Mouse (Mus musculus) spleen, embryonic (tissue): ENCODE data around the gene Pdp2.
"Not testable (repeated sequence)": the region's sequence is repeated elsewhere in the genome, so short reads cannot be mapped to it uniquely, and the experiment has no call there.

Source experiments
- CTCF ChIA-PET: fragments of 350-600 bp; sonication (Branson Sonifier 250); formaldehyde crosslinking; loops from one replicate; lab custom pipeline; 2022; lab: Charles Lee

Pdp2 gene

DNA sequence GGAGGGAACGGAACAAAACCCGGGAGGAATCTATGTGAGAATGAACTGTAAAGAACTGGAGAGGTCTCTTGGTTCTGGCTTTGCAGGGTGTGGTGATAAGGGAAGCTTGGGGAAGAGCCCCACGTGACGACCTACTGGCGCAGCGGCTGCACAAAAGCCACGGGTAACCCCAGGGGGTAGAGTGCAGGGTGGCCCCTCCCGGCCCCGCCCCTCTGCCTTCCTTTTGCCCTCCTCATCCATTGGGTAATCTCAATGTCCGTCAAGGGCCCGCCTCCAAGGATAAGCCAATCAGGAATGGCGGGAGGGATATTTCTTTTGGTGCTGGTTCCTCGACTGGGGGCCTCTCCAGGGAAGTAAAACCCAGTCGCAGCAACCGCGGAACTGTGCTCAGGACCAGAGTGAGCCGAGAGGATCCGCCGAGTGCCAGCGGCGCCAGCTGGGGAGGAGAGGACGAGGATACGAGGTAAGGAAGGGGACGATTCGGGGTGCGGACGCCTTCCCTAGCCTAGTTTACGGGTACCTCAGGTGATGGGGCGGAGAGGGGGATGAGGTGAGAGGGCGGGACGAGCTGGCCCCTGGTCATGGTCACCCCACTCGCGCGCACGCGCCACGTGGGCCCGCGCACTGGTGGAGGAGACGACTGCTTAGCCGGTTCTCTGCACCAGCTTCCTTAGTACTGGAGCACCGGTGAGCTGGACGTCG lies at the start of gene Pdp2:
Pdp2 (plus strand) TSS at position 319 of the 702 bp plus-strand sequence.
- CTCF ChIA-PET: no interaction called here

DNA sequence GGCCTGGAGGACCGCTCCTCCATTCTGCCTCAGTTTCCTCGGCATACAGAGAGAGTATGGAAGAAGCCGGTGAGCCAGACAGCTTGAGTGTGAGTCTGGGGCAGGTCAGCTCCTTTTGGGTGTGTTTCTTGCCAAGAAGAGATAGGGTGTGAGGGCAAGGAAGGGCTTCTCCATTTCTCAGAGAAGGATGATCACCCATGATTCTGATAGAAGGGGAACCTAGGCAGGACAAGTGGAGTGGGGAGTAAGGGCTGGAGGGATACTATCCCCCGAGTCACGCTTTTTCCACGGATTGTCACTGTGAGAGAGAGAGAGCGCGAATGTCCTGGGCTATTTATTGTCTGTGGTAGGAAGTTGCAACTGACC lies 49.8 kb upstream of the Pdp2 start:
- CTCF ChIA-PET: no interaction called here

- CTCF ChIA-PET: no interaction called here
These were observed 49.1 kb upstream of the Pdp2 start for GRCm38 (mm10) chr8:104542160-104542559.

GRCm38 (mm10) chr8:104543440-104544045 lies 47.7 kb upstream of the Pdp2 start:
- CTCF ChIA-PET: no interaction called here

DNA sequence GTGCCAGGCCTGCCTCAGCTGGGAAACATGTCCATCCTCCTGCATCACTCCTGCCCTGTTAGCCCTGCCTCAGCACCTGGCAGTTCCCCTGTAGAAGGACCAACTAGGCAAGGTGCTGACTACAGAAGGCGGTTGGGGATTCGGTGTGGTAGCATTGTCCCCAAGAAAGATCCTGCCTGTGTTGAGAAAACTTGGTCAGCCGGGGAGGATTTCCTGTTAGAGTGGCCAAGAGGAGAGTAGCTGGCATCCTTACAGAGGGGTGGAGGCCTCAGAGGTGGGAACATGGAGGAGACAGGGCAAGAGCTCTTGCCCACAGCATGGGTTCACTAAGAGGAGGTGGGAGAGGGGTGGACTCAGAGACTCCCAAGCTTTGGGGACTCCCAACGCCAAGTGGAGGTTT lies 36.1 kb upstream of the Pdp2 start:
- CTCF ChIA-PET: no interaction called here

DNA sequence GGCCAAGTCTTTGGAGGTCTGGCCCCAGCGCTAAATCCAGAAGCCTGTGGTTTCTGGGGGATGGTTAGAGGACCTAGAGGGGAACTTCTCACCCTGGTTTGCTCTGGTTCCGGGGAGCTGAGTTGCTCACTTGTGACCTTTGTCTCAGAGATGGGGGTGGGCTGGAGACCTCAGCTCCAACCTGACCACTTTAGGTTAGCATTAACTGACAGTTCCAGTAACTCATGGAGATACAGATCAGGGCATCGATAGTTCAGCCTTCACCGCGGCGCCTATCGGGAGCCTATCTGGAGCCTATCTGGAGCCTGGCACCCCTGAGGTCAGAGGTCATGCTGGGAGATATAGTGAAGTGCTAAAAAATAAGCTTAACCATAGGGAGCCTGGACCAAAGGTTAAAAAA lies 34.0 kb upstream of the Pdp2 start:
- CTCF ChIA-PET: interaction anchor here (0.7 kb wide), 1 partner anchor 15 kb away, joined by 3 read pairs; no protein-coding TSS in a partner anchor

DNA sequence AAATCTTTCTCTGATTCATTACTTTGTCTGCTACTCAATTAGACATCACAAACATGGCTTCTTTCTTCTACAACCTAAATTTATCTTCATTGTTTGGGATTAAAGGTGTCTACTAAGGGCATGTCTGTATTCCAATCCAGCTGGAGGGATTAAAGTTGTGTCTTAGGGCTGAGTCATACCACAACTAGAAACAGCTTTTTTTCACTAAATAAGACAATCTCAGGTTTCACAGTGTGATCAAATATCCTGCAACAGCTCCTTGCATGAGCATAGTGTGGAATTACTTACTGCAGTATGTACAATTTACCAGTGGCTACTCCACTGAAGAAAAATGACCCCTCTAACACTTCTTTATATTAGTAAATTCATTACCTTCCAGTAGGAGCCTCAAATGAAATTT lies 30.5 kb upstream of the Pdp2 start:
- CTCF ChIA-PET: no interaction called here

DNA sequence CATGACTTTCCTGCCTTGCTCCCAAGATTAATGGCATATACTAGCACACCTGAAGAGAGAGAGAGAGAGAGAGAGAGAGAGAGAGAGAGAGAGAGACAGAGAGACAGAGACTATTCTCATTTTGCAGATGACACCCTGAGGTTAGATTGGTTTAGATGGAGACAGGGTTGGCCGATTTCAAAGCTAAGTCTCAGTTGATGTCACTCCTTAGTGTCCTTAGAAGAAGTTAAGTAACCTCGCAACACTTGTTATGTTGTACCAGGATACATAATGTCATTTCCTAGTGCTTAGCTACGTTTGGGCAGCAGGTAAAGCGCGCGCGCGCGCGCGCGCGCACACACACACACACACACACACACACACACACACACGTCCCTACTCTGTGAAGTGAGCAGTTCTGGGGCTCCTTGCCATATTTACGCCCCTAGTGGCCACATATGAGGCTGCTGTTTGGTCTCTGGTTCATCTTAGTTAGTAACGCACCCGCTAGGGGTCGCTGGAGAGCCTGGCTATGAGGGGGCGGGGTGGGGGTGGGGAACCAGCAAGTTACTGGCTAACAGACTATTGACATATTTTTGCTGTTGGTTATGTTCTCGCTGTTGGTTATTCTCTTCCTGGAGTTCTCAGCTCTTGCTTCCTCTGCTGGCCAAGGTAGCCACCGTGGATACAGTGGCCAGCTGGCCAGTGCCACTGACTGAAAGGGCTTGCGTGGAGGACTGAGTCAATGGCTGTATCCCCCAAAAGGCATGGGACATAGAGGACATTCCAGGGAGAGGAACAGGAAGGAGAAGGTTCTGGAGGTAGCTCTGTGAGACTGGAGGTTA lies 26.4 kb upstream of the Pdp2 start:
- CTCF ChIA-PET: interaction anchor here (0.6 to 0.8 kb wide), 4 partner anchors 9 to 1329 kb away, joined by 3 to 8 read pairs (median 6); no protein-coding TSS in a partner anchor

- CTCF ChIA-PET: interaction anchor here (0.8 kb wide), 1 partner anchor 9 kb away, joined by 7 read pairs; no protein-coding TSS in a partner anchor
These were observed 25.8 kb upstream of the Pdp2 start for GRCm38 (mm10) chr8:104565457-104565798.

- CTCF ChIA-PET: interaction anchor here (0.6 to 1.2 kb wide), 2 partner anchors 20 to 36 kb away, joined by 3 to 10 read pairs; no protein-coding TSS in a partner anchor
These were observed 21.7 kb upstream of the Pdp2 start for GRCm38 (mm10) chr8:104569559-104569958.

DNA sequence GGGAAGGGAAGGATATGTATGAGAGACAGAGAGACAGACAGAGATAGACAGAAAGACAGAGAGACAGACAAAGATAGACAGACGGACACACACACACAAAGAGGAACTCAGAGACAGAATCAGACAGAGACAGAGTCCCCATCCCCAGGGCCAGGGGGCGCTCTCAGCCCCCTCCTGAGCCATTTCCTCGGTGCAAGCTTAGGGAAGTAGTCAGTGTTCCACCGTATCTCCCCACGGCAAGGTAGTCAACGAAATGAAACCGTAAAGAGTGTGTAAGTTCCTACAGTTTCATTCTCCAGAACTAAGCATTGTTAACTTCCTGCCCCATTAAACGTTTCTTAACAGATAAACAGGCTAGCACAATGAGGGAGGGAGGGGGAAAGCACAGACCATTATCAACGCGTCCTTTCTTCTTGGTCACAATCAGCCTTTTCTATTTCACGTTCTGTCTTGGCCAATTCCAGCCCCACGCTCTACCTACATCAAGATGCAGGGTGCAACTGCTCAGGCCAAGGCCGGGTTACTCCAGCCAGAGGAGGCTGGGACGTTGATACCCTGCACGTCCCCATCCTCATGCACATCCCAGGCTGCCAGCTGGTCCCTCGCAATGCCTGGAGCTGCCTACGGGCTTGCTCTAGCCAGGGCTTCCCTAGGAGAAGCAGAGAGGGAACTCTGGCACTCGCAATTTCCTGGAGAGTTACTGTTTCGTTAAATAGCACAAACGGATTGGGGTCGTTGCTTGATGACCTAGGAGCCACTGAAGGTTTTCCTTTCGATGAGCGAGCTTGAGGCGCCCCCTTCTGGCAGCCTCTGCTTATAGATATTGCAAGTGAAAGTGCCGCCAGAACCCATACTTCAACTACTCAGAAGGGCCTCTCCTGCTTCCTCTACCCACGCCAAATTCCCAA lies 20.6 kb upstream of the Pdp2 start:
- CTCF ChIA-PET: no interaction called here

GRCm38 (mm10) chr8:104576820-104577219 lies 14.4 kb upstream of the Pdp2 start:
- CTCF ChIA-PET: no interaction called here

- CTCF ChIA-PET: not testable (repeated sequence)
These were observed 13.6 kb upstream of the Pdp2 start for GRCm38 (mm10) chr8:104577606-104578005.

DNA sequence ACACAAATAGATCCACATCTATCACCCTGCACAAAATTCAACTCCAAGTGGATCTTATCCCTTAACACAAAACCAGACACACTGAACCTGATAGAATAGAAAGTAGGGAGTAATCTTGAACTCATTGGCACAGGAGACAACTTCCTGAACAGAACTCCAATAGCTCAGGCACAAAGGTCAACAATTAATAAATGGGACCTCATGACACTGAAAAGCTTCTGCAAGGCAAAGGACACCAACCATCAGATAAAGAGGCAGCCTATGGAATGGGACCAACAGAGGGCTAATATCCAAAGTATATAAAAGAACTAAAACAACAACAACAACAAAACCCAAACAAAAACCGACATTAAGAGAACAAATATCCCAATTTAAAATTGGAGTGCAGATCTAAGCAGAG lies 6.7 kb upstream of the Pdp2 start:
- CTCF ChIA-PET: no interaction called here

DNA sequence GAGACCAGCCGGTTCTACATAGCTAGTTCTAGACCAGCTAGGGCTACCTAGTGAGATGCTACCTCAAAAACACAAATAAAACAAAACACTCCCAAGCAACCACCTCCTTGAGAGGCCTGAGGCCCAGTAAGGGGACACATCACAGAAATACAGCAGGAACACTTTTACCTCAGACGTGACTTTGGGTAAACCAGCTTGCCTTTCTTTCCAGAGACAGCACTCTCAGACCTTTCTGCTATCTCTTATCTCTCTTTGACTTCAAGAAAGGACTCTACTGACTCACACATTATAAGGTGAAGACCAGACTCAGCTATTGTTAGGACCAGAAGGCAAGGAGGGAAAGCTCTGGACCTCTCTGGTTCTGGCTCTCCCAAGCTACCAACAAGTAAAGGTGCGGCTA lies 967 bp upstream of the Pdp2 start:
- CTCF ChIA-PET: interaction anchor here (1.3 kb wide), 1 partner anchor 21 kb away, joined by 3 read pairs; no protein-coding TSS in a partner anchor

DNA sequence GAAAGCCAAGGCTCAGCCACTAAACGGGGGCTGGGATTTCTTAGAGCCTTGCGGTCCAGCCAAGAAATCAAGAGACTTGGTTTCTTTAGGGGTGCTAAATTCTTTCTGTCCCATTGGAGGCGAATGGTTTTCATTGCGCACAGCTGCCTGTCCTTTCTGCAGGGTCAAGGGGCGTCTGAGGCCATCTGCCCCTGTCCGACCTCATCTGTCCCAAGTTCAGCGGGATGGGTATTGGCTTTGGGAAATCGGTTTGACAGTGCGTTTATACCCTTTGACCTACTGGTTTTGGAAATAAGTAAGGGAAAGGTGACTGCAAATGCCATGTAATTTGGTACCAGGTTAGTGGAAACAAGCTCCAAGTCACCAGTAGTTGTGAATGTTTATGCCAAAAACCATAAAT lies 605 bp downstream of the Pdp2 start:
- CTCF ChIA-PET: interaction anchor here (0.7 to 1.3 kb wide), 2 partner anchors 10 to 107 kb away, joined by 3 to 5 read pairs; no protein-coding TSS in a partner anchor

DNA sequence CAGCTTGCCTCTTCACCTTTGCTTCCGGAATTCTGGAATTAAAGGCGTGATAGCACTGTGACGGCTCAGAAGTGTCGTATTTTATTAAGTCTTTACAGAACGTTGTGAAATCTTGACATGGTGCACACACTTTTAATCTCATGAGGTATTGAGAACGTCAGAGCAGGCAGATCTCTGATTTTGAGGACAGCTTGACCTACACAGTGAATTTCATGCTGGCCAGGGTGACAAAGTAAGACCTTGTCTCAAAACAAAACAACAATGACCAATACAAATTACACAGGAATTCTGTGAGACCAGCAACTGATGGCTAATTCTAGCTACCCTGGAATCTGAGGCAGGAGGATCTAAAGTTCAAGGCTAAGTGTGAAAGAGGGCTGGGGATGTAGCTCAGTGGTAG lies 1.3 kb downstream of the Pdp2 start:
- CTCF ChIA-PET: interaction anchor here (1.3 kb wide), 1 partner anchor 10 kb away, joined by 5 read pairs; no protein-coding TSS in a partner anchor

DNA sequence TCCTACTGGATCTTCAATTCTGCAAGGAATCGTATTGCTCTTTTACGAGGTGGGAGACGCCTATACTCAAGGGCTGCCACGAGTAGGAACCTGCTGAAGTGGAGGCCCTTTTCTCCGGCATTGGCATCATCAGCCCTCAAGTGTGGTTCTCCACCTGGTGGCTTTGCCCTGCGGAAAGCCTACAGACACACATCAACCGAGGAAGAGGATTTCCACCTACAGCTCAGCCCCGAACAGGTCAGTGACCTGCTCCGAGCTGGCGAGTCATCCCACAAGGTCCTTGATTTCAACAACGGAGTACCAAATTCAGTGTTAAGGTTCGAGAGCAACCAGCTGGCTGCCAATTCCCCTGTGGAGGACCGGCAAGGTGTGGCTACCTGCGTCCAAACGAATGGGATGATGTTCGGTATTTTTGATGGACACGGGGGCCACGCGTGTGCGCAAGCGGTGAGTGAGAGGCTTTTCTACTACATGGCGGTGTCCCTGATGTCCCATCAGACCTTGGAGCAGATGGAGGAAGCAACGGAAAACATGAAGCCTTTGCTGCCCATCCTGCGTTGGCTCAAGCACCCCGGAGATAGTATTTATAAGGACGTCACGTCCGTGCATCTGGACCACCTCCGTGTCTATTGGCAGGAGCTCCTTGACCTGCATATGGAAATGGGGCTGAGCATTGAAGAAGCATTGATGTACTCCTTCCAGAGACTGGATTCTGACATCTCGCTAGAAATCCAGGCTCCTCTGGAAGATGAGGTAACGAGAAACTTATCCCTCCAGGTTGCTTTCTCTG lies 2.5 kb downstream of the Pdp2 start:
- CTCF ChIA-PET: no interaction called here

DNA sequence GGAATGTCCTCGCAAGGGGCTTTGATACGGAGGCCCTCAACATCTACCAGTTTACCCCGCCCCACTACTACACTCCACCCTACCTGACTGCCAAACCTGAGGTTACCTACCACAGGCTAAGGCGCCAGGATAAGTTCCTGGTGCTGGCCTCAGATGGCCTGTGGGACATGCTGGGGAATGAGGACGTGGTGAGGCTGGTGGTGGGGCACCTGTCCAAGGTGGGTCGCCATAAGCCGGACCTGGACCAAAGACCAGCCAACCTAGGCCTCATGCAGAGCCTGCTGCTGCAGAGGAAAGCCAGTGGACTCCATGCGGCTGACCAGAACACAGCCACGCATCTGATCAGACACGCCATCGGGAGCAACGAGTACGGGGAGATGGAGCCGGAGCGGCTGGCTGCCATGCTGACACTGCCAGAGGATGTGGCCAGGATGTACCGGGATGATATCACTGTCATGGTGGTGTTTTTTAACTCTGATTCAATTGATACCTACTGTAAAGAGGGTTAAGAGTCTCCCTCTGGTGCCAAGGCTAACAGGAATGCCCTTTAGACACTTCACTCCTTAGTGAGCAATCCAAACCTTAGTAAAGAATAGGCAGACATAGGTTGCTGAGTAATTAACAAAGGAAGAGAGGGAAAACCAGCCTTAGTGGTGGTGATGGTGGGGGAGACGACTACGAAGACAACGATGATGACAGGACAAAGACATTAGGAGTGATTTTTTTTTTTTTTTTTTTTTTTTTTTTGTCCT lies 3.5 kb downstream of the Pdp2 start:
- CTCF ChIA-PET: no interaction called here
